Mouse (Mus musculus) stomach, postnatal 0 days (tissue): ENCODE measurements around the gene Cdc40.

ENCODE experiments used
- CTCF ChIP-seq: IDR thresholded peaks from 2 replicates; pipeline ENCODE4 v1.5.1; 2016; ENCODE audit warnings: antibody characterized with exemption, low read depth, mild to moderate bottlenecking, moderate library complexity
- EP300 ChIP-seq: optimal IDR thresholded peaks from 2 replicates; pipeline ENCODE3; 2016; ENCODE audit warnings: antibody characterized with exemption

- TF ChIP-seq CTCF (no peak), EP300 (no peak)
Observed at GRCm38 (mm10) chr10:40906802-40907201, 23.7 kb upstream of the Cdc40 start.
